Mouse (Mus musculus): Measurements from ENCODE around the gene Fam83f.
A peak's percentile ranks its signal among the peaks of the same experiment; 100 is the strongest.

Fam83f gene

DNA sequence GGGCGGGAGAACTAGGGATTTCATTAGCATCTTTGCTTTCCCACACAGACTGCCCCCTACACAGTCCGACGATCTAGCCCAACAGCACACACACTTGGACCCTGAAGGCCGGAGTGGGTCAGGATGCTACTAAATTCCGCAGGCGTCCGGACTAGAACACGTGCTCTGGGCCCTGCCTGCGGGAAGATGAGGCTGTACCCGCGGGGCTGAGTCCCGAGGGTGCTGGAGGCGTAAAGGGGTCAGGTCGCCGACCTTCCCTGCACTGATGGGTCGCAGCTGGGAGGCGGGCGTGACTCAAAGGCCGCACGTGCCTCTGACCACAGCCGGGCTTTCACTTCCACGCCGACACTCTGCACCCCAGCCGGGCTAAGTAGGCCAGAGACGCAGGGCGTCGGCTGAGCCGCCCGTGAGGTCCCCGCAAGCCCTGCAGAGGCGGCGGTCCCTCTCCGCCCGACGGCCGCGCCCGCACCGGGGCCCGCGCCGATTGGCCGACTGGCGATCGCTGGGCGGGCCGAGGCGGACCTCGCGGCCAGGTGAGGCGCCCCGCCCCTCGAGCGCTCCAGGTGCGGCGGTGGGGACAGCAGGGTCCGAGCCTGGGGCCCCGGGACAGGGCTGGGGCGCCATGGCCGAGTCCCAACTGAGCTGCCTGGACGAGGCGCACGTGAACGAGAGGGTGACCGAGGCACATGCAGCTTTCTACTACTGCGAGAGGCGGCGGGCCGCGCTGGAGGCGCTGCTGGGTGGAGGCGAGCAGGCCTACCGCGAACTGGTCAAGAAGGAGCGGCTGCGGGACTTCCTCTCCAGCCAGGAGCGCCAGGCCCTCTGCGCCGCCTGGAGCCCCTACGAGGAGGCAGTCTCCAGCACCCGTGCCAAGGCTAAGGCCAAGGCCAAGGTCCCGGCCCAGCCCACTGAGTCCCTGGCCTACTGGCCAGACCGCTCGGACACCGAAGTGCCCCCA is at the start of gene Fam83f:
Fam83f (plus strand) TSS at position 553 of the 958 bp plus-strand sequence.
- peak; percentile 58 for DNase-seq

DNA sequence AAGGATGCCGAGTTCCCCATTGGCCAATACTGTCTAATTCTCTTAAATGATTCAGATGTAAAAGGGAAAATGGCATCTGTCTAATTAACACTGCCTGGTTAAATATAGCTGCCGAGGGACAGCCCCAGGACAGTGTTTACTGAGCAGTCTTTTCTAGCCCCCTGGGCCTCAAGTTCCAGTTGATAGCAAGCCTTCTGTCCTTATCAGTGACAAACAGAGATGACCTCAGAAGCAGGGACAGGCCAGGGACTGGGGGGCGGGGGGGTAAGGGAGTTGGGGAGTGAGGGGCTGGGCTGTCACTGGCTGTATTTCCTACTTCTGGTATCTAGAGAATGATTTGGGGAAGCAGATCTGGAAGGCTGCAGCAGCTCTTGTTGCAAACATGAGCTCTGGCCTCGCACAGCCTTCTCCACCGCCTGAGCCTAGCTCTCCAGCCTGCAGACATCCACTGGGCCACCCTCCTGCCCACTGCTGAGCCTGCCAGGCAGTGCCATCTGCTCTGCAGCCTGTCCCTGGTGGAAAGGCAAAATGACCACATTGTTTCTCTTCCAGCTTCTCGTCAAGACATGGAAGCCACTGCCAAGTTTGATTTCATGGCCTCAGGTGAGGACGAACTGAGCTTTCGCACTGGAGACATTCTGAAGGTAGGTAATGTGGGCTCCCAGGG is 48.3 kb upstream of the Fam83f start:
- no peak for DNase-seq

DNA sequence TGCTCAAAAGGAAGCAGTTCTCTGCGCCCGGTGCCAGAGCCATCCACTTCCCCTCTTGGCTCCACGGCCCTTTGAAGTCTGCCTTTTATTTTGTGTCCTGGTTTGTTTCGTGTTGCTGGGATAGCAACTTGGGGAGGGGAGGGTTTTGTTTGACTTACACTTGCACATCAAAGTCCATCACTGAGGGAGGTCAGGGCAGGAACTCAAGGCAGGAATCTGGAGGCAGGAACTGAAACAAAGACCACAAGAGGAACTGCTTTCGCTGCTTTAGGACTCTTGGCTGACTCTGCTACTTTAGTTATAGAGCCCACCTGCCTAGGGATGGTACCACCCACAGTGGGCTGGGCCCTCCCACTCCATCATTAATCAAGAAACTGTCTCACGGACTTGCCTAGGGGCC is 45.2 kb upstream of the Fam83f start:
- DNase-seq = no peak

DNA sequence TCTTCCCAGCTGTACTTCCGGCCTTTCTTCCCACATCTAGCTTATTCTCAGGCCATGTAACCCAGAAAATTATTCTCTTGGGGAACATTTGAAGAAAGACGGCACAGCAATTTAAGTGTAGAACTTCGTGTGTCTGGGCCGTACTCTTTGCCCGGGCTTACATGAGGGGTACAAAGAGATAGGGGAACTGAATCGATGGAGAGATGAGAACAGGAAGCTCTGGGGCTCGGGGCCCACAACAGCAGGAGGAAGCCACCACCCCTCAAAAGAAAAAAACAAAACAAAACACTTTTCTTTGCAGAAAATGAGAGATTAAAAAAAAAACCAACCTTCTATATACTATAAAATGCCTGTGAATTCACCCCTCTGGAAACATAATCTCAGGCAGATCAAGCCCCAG is 41.5 kb upstream of the Fam83f start:
- DNase-seq = no peak

DNA sequence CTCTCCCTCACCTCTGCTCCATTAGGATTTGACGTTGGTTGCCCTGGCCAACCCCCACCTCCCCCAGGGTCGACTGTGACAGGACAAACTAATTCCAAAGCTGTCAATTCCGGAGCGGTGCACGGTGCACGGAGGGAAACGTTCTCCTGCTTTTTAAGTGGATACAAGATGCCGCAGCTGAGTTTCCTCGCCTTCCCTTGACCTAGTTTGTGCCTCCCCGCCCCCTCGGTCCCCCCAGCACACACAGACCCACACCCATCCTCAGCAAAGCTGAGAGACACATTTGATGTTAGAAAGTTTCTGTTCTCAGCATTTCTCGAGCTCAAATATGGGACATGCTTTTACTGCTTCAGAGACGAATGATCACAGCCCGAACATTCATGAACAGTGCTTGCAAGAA is 40.9 kb upstream of the Fam83f start:
- DNase-seq = no peak

DNA sequence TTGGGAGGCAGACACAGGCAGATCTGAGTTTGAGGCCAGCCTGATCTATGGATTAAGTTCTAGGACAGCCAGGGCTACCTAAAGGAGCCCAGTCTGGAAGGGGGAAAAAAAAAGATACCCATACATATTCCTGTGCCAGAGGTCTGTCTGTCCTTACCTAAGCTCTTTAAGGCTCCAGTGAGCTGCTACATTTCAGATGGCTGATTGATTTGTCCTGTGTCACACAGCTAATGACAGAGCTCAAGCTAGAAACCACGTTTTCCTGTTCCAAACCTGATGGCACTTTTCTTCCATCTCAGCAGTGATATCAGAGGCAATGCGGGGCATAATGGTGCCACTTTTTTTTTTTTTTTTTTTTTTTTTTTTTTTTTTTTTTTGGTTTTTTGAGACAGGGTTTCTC is 40.3 kb upstream of the Fam83f start:
- DNase-seq = no peak

DNA sequence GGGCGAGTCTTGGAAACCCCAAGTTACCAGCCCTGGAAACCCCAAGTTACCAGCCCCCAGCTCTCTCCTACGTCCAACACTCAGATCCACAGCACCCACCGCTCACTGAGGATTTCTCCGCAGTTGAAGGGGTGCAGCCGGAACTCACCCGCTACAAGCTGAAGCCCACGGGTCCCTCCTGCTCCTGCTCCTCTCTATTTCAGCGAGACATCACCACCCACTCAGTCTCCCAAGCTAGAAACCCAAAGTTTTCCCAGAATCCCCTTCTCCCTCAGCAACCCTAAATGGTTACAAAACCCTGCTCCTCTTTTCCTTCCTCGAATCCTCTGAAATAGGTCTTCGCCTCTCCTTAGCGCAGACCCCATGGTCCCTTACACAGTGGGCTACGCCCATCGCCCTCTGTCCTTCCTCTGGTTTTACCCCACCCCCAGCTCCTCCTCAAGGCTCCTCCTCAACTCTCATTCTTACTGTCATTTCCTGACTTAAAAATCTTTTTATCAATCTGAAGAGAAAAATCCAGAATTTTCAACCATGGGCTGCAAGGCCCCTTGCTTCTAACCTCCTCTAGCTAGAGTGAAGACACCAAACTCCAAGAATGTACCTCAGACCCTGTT is 39.3 kb upstream of the Fam83f start:
- DNase-seq = no peak

DNA sequence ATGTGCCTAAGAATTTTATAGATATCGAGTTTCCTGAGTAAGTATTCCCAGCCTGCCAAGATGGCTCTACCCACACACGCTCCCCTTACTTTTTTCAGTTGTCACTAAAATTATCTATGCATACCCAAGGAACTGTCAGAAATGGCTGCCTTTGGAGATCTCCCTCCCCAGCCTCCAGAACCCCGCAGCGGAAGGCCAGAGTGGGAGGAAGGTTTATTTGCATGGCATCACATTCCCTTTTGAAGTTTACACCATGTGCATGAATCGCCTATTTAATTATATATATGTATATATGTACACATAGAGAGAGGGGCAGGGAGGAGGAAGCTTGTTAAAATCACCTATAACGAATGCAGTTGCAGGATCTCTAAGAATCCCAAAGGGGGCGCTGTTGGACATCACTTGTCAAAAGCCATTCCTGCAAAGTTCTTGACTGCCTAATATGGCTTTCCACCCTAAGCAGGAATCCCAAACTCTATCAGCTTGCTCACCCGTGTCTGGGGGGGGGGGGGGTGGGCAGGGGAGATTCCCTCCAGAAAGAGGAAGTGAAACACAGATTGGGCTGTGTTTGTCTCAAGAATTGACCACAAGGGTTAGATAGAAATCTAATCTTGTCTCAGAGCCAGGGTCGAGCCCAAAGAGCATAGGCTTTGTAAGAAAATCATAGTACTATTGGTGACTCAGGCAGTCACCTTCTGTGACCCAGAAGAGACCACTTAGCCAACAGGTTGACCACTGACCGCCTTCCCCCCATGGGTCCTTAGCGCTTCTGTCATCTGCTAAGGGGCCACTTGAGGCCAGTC is 37.1 kb upstream of the Fam83f start:
- peak; percentile 73 for DNase-seq

DNA sequence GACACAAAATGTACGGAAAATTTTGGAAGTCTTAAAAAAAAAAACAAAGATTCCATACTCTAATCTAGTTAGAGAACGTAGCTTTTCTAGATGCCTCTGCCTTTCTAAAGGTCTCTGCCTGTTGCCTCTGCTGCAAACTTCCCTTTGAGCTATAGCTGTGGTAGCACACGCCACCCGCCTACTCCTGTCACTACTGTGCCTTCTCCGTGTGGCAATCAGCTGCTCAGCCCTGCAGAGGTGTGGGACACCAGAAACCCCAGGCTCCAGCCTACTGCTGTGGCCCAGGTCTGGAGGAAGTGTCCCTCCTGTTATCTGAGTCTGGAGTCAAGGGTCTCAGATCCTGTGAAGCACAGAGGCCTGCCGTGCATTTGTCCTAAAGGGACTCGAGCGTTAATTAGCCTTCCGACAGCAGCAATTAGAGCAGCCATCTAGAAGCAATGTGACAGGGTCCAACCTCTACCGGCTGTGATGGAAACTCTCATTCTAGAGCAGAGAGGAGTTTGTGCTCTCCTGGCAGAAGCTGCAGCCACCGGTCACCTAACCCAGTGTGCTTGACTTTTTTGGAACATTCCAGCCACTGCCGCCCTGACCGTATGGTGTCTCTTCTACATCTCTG is 34.8 kb upstream of the Fam83f start:
- no peak for DNase-seq

DNA sequence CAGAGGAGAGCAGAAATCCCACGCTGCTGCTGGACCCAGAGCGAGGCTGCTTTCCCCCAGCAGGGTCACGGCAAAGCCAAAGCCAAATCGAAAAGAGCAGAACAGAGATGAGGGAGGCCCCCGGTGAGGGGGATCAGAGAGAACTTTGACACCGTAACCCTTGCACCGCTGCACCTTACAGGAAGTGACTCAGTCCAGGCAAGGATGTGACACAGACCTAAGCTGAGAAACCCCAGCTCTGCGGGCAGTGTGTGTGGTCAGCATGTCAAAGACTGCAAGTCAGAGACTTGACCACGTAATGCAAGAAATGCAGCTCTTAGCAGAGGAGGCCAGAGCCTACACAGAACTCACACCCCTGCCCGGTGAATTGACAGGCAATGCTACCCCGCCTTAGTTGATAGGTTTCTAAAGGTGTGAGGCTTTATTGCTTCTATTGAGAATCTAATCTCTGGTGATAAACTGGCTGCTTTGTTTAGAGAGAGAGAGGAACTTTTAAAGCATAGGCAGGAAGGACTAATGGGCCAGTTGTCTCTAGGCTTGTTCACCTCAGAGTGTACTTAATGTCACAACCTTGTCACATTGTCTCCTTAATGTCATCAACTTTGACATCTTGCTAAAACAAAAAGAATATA is 32.5 kb upstream of the Fam83f start:
- no peak for DNase-seq

DNA sequence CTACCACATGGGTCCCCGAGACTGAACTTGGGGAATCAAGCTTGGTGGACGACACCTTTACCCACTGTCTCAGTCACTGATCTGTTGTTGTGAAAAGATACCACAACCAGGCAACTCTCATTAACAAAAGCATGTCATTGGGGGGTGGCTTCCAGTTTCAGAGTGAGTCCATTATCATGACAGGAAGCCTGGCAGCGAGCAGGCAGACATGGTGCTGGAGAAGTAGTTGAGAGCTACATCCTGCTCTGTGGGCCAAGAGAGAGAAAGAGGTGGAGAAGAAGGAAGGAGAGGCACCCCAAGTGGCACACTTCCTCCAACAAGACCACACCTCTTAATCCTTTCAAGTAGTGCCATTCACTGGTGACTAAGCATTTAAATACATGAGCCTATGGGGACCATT is 31.8 kb upstream of the Fam83f start:
- DNase-seq = no peak

DNA sequence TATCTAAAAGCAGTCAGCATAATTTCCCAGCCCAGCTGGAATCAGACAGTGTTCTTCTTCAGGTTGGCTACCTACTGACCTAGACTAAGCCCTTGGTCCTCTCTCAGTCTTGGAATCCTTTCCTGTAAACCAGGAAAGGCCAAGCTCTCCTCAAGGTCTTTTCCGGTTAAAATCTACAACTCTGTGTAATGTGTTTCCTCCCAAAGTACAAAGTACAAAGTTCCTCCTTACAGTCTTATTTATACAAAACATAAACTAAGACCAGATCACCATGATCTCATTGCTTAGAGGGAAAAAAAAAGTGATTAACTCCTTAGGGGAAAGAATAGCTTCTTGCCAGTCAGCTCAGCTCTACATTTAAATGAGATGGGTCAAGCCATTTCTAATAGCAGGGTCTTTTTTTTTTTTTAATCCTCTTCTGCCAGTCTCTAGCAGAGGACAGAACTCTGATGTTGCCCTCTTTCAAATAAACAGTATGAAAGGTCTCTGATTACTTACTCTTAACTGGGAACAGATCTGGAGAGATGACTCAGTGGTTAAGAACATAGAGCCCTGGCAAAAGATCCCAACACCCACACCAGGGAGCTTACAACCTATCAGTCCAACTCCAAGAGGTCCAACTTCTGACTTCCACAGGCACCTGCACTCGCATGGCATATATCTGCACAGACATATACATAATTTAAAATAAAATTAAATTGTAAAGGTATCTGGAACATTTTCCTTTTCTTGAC is 29.8 kb upstream of the Fam83f start:
- no peak for DNase-seq

DNA sequence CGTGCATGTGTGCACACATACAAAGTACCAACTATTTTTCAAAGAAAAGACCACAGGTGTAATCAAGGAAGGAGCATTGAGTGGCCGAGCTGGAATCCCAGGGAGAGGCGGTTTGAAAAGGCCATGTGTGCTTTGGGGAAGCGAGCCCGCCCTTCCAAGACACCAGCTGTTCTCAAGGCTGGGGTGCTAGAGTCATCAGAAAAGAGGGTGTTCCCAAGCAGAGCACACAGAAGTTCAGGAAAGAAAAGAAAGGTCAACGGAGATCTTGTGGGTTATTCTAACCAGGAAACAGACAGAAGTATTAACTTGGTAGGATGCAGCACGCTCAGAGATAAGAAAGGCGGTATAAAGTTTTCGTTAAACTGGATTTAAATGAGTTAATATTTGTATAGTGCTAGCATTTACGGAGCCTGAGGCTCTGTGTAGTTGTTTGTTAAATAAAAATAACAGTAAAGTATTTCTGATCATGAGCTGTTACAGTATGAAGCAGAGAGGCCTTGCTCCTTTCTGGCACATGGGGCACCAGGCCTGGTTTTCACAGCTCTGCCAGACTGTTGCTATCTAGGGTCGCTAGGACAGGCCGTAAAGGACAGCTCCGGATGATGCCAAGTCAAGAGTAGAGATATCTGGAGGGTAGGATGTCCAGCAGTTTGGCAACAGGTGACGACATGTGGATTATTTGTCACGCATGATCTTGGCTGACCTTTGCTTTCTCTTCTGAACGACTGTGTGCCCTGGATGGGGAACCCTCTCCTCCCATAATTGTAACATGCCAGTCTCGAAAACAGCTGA is 26.4 kb upstream of the Fam83f start:
- no peak for DNase-seq

DNA sequence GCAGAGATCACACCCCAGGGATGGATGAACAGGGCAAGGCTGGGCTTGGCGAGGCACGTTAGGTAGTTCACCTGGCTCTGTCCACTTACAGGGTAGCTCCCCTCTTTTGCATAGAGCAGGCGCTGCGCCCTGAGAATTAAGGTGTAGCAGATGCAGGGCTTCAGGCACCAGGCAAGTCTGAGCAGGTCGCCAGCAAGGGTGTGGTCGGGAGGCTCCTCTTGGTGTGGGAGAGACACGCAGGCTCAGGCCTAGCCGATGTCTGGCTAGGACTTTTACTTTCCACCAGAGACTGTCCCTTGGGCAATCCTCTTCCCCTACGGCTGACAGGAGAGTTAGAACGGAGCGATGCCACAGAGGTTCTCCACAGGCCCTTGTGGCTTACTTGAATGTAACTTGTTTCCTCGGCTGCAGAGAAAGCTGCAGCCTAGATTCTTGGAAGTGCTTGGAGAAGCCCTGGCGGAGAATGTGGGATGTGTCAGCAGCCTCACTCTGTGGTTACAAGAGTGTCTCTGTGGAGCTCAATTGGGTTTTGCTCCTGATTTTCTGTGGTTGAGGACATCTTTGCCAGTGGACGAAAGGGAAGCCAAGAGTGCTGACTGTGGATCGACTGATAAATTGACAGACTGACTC is 22.6 kb upstream of the Fam83f start:
- no peak for DNase-seq

DNA sequence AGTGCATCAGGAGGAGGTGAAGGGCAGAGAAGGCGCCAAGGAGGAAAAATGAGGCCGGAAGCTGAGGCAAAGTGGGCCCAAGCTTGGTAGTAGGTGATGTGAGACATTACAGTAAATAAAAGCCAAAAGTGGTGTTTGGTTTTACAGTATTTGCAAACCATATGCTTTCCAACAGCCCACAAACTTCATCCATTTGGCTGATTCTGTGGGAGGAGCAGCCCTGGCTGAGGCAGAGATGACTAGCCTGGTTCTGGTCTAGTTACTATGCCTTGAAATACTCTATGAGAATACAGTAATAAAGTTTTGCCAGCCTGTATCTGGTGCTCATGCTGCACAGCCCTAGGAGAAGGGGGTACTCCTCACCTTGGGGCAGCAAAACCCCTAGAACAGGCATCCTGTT is 21.2 kb upstream of the Fam83f start:
- no peak for DNase-seq

DNA sequence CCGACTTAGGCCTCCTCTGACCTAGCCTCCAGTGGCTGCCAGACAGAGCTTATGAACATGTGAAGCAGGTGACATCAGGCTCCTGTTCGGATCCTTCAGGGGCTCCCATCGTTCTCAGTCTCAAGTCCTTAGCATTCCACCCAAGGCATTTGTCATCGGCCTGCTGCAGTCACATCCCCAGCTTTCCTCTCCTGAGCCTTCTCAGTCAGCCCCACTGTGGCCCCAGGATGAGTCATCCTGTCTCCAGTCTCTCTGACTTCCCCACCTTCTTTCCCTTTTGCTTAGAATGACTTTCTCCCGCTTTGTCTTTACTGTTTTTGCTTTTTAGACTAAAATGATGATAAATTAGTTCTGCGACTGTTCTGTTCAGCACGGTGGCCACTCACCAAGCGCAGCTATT is 17.8 kb upstream of the Fam83f start:
- no peak for DNase-seq

DNA sequence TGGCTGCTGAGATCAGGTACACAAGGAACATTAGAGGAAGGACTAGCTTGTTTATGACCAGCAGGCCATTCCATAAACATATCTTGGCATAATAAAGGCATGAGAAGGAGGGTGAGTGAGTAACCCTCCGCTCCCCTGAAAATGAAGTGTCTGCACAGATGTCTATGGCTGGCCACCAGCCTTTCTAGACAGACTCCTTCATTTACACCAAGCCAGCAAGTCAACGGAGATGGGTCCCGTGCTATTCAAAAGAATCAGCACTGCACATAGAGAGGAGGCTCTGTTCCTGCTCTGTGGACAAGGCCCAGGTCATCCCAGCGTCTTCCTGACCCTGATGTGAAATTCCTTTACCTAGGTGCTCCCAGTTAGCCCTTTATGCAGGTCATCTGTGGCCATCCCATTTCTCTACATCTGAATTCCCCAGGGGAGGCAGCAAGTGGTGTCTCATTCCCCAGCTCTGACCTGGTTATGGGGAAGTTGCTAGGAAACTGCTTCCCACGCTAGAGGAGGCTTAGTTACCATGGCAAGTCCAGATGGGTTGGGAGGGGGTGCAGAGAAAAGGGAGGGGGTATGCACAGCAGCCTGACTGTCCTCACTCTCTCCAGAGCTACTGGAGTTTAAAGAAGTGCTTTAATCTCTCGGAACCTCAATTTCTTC is 12.7 kb upstream of the Fam83f start:
- DNase-seq = no peak

DNA sequence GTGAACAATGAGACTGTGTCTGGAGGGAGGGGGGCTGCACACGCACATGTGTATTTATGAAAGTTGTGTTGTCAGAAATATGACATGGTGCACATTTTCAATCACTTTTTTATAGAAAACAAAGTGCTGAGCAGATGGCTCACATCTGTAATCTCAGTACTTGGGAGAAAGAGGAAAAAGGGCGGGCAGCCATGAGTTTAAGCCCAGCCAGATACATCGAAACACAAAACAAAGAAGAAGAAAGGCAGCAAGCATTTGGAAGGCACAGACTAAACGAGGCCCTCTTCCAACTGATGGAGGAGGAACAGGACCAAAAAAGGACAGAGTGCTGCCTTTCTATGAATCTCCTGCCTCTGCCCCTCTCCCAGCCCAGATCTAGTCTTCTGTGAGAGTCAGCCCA is 10.7 kb upstream of the Fam83f start:
- no peak for DNase-seq

DNA sequence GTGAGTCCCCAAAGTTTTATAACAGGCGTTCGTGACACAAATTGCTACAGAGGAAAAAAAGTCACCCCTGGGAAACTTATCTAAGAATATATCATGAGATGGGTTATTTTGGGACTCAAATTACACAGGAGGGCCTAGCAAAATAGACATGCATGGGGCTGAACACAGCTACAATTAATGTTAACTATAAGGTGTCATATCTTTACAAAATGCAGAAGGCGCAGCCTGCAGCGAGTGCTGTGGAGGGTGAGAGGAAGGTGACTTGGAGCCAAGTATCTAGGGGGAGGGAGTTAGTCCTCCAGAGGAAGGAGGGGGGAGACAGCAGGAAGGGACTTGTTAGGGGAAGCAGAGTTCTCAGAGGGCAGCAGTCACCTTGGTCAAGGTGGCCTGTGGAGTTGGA is 7.2 kb upstream of the Fam83f start:
- DNase-seq = no peak
